Mouse (Mus musculus) spleen, postnatal 36 days (tissue): Measurements from ENCODE around the gene Zfp984.
"Not testable (repeated sequence)": the region's sequence is repeated elsewhere in the genome, so short reads cannot be mapped to it uniquely, and the experiment has no call there.

ENCODE experiments used
- DNase-seq, 2 experiments: peaks; one replicate each; pipeline ENCODE4 v3.0.0; 2022; ENCODE audit warnings: low spot score in 2 of 2, mixed read lengths in 1 of 2

Gene Zfp984

DNA sequence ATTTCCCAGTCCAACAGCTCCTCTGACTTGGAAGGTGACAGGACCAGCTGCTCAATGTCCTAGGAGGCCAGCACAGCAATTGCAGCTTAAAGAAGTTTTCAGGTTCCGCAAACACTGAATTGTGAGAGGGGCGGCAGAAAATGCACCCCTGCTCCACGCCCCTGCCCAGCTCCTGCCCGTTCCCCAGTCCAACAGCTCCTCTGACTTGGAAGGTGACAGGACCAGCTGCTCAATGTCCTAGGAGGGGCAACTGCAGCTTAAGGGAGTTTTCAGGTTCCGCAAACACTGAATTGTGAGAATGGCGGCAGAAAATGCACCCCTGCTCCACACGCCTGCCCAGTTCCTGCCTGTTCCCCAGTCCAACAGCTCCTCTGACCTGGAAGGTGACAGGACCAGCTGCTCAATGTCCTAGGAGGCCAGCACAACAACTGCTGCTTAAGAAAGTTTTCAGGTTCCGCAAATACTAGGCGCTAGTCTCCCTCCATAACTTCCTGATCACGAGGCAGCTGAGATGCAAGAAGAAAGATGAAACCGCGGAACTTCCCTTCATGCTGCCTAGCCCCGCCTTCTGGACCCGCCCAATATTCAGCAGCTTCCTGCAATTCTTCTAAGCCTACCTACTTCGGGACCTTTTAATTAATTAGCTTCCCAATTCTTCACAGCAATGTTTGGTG lies at the start of gene Zfp984:
Zfp984 (minus strand) TSS at position 497 of the 674 bp plus-strand sequence.
- DNase-seq, result peak; percentile 72 to 73

DNA sequence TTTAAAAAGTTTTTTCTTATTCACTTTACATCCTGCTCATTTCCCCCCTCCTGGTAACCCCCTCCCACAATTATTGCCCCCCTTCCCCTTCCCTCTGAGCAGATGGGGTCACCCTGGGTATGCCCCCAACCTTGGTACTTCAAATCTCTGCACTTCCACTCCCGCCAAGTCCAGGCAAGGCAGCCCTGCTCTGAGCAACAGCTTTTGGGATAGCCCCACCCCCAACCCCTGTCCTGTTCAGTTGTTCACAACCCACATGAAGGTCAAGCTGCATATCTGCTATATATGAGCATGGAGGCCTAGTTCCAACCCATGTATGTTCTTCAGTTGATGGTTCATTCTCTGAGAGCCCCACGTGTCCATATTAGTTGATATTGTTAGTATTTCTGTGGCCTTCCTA lies 41.2 kb upstream of the Zfp984 start:
- DNase-seq, result no peak

- DNase-seq, result no peak
Measured at GRCm38 (mm10) chr4:147848584-147848991, 39.0 kb upstream of the Zfp984 start.

DNA sequence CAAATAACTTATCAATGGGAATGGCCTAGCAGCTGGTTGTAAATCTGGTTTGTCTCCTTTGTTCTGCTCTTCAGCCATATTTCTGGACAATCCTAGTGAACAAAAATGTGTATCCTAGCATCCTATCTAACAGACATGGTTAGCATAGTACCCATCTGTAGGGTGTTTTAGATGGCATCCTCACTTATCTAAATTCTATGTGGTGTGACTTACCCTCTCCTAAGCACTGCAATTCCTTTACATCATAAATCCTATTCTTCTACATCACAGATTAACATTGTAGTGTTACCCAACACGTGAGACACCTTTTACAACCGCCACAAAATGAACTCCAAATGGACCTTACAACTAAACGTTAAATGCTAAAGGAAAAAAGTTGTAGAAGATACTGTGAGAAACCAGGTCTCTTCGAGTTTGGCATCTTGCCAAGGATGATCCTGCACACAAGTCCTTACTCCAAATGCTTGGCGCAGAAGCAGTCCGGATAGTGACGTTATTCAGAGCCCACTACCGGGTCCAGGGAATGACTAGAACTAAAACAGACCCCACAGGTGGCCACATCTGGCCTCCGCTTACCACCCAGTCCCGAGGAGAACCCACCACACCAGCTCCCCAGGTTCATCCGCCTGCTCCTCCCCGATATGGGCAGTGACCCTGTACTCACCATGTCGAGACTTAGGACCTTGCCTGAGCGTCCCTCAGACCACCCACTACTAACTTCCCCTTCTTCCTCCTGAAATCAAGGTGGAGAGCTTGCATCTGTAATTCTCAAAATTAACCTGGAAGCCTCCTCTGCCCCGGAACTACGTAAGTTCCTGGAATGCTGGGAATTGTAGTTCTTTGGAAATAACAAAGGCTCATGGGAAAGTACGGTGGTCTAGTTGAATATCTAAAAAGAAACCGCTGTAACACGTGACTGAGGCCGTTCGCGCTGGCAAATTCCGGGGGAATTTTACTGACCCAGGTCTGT lies 38.3 kb upstream of the Zfp984 start, which contains the start of gene Zfp933:
Zfp933 (minus strand) TSS at position 753 of the 970 bp plus-strand sequence.
- DNase-seq, result peak; percentile 70 to 83

DNA sequence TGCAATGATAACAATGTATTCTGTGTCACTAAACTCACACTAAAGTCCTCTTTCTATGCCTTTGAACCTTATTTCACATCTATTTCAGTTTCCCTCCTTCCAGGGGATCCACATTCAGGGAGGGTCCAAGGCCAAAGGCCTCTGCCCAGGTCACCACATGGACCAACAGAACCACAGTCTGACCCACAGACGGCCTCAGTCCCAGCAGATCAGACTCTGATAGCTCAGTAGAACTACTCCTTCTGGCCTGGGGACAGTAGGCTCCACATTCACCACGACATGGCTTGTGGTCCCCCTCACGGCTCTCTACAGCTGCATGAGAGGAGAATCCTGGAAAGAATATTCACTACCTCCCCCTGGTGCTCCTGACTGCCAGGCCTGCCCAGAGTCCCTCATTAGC lies 33.3 kb upstream of the Zfp984 start:
- DNase-seq, result no peak

GRCm38 (mm10) chr4:147839282-147839681 lies 29.7 kb upstream of the Zfp984 start:
- DNase-seq, result peak; percentile 31 to 42

DNA sequence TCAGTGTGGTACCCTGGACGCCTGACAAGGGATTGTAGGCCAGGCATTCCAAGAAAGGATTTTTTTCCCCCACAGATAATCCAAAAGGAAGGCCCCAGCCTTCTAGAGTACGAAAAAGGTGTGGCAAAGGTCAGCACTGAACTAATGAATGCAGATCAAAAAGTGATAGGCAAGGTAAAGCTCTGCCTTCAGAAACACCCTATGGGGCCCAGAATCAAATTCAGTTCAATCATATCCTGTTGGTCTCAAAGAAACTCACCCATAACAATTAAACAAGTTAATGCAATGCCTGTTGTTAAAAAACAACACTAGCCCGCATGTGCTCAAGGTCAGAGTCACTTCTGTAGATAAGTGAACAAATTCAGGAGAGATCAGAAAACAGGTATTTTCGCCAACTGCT lies 14.8 kb upstream of the Zfp984 start:
- DNase-seq, result no peak

DNA sequence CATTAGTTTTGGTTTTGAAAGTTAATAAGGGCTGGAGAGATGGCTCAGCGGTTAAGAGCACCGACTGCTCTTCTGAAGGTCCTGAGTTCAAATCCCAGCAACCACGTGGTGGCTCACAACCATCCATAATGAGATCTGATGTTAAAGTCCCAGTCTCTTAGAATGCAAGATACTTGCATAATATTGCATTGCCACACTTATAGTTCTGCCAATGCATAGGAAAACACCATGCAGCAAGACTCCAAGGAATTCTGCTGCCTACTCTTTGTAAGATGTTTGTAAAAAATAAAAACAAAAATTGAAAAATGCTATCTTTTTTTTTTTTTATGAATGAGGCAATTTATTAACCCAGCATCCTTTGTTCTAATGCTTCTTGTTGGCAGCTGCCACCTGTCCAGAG lies 11.8 kb upstream of the Zfp984 start:
- DNase-seq, result not testable (repeated sequence)

DNA sequence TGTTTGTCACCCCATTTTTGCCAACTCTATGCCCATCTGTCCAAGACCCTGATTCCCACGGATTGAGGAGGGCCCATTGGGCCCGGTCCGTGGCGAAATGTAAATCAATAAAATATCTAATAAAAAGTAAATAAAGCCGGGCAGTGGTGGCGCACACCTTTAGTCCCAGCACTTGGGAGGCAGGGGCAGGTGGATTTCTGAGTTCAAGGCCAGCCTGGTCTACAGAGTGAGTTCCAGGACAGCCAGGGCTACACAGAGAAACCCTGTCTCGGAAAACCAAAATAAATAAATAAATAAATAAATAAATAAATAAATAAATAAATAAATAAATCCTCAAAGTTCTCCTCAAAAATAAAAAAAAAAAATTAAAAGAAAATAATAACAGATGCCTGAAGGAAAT lies 10.1 kb upstream of the Zfp984 start:
- not testable (repeated sequence) for DNase-seq

GRCm38 (mm10) chr4:147814592-147815167 lies 5.1 kb upstream of the Zfp984 start:
- DNase-seq, result no peak

DNA sequence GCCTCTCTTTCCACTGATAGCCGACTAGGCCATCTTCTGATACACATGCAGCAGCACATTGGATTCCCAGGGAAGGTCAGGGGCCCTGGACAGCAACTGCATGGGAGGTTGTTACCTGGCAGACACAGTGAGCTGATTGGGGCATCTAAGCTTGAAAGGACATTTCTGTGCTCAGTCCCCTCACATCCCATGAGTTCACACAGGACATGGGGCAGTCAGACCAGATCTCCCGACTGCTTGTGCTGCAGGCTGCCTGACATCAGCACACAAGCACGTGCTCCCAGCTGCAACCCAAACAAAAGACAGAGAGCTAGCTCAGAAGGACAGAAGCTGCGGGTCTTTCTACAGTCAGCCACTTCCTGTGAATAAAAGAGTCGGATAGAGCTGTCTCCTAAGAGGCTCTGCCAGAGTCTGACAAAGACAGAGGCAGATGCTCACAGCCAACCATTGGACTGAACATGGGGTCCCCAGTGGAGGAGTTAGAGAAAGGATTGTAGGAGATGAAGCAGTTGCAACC lies 3.7 kb upstream of the Zfp984 start:
- DNase-seq, result no peak

DNA sequence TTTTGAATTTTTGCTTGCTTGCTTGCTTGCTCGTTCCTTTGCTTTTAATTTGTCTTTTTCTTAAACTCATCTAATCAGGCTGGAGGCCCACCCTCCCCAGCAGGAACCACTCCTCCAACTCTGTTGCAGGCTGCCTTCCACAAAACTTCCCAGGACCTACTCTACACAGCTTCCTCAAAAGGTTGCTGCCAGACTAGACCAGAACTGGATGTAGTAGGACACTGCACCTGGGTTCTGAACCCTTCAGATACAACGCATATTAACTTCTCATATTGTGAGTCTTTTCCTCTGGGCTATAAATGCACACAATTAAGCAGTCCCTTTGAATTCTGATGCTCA lies 347 bp upstream of the Zfp984 start:
- not testable (repeated sequence) for DNase-seq

DNA sequence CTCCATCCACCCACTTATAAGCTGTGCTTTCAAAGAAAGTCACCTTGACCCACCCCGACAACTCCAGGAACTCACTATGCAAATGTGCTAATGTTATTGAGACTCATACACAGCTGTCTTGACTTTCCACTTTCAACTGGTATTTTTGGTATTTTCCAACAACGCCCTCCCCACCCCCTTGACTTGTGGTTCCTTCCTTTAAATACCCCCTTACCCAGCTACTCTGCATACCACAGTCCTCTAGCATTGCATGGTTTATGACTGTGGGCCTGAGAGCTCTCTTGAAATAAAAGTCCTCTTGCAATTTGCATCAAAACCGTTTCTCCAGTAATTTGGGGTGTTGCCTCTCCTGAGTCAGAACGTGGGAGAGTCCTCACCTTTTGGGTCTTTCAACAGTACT lies 1.1 kb downstream of the Zfp984 start:
- DNase-seq, result peak; percentile 41

DNA sequence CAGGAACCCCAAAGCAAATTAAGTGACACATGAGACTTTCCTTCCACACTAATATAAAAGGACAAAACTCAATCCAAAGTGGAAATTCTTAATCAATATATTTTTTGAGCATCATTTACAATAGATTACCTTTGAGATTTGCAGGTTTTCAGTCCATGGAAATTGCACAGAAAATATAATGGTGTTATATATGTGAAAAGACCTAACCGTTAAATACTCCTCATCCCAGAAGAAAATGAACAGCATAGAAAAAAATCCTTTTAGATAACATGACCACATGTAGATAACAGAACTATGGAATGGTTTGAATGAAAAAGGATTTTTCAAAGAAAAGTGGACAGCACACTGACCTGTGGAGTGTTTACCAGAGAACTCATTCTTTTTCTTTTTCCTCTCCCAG lies 14.3 kb downstream of the Zfp984 start:
- not testable (repeated sequence) for DNase-seq

DNA sequence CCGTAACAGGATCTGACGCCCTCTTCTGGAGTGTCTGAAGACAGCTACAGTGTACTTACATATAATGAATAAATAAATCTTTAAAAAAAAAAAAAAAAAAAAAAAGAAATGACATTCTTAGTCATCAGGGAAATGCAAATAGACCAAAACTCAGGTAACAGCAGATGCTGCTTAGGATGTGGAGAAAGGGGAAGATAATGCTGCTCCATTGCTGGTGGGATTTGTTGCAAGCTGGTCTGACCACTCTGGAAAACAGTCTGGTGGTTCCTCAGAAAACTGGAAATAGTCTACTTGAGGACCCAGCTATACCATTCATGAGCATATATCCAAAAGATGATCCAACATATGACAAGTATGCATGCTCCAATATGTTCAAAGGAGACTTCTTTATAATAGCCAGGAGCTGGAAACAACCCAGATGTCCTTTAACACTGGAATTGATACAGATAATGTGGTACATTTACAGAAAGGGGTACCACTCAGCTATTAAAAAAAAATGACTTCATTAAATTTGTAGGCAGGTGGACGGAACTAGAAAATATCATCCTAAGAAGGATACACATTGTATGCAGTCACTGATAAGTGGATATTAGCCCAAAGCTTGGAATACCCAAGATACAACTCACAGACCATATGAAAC lies 15.4 kb downstream of the Zfp984 start:
- not testable (repeated sequence) for DNase-seq

DNA sequence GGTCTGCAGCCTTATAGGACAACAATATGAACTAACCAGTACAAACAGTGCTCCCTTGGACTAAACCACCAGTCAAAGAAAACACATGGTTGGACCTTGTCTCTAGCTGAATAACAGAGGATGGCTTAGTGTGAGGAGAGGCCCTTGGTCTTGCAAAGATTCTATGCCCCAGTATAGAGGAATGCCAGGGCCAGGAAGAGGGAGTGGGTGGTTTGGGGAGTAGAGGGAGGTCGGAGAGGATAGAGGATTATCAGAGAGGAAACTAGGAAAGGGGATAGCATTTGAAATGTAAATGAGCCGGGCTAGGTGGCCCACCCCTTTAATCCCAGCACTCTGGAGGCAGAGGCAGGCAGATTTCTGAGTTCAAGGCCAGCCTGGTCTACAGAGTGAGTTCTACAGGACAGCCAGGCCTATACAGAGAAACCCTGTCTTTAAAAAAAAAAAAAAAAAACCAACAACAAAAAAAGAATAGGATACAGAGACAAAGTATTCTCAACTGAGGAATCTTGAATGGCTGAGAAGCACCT lies 16.1 kb downstream of the Zfp984 start:
- DNase-seq, result not testable (repeated sequence)

DNA sequence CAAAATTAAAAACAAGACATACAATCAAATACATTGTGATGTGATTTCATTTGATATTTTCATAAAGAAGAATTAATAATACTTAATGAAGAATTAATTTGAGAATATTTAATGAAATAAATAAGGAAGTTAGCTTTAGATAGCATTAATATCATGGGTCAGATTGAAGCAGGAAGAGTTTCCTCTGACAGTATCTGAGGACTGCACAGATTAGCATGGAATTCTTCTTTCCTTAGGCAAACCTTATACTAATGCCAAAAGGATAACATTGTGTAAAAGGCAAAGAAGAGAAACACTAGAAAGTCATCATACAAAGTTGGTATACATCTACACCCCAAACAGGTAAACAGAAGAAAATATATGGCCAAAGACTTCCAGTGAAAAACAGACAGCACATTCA lies 17.9 kb downstream of the Zfp984 start:
- DNase-seq, result not testable (repeated sequence)

- not testable (repeated sequence) for DNase-seq
Measured at GRCm38 (mm10) chr4:147746255-147746654, 63.3 kb downstream of the Zfp984 start.

GRCm38 (mm10) chr4:147738636-147739369 lies 70.8 kb downstream of the Zfp984 start:
- DNase-seq, result peak in 1 of 2 experiments; percentile 5
